Mouse (Mus musculus) inflammation-experienced regulatory T-cells, adult 6 months (primary cell): ENCODE data around the gene Olfr1188. TPM values are rescaled to one million over a fixed set of nuclear protein-coding genes. Genes with fewer than 3 reads are reported as not detected.
"Not testable (repeated sequence)": the region's sequence is repeated elsewhere in the genome, so short reads cannot be mapped to it uniquely, and the experiment has no call there.

Experiments
- ATAC-seq: one replicate; pipeline ENCODE4 v1.8.0; 2017
- polyA plus RNA-seq, 3 experiments: library from polyadenylated mRNA; unstranded; fragments of 100-300 nt; shearing (Covaris generic); gene quantifications; one replicate each; pipeline ENCODE4 v1.2.1; 2017

Gene Olfr1188
- polyA plus RNA-seq, result not detected

DNA sequence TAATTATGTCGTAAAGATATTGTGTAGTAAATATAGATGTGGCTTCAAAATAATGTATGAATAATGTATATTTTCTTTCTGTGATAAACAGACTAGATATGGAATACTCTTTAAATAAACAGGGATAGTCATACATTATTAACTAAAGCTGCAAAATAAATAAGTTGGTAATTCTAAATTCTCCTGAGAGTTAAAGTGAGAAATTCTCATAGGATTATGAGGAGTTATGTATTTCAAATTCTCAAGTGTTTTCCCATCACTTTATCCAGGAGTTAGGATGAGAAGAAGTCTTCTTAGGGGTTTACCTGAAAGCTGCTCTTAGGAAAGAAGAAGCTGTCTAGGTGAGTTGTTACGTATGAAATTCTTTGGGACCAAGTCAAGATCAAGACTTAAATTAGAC lies at the start of gene Olfr1188:
Gene Olfr1188, plus strand, starts transcription at position 301 of the 400 bp plus-strand sequence.
- ATAC-seq, result no peak

DNA sequence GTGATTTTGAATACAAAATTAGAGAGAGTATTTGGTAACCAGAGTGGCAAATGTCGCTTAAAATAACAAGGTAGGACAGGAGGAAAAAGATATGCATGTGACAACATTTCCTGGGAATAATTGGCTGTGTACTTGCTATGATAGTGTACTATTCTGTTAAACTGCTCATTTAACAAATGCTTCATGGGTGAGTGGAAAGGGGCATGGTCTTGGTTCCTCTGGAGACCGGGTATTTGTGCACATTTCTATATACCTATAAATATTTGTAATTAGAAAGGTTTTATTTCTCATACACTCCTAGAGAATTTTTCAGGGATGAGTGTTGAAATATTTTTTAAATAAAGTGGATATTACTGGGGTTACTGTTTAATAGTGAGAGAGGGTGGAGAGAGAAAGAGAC lies 38.5 kb upstream of the Olfr1188 start, which contains the start of gene Olfr1186:
Gene Olfr1186, plus strand, starts transcription at position 301 of the 400 bp plus-strand sequence.
- no peak for ATAC-seq

DNA sequence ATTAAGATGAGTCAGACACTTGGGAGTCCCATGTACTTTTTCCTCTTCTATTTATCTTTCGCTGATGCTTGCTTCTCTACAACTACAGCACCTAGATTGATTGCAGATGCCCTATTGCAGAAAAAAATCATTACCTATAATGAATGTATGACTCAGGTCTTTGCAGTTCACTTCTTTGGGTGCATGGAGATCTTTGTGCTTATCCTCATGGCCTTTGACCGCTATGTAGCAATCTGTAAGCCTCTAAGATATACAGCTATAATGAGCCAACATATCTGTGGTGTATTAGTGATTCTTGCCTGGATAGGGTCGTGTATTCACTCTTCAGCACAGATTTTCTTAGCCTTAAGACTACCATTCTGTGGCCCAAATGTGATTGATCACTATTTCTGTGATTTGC lies 31.0 kb upstream of the Olfr1188 start:
- ATAC-seq, result no peak

DNA sequence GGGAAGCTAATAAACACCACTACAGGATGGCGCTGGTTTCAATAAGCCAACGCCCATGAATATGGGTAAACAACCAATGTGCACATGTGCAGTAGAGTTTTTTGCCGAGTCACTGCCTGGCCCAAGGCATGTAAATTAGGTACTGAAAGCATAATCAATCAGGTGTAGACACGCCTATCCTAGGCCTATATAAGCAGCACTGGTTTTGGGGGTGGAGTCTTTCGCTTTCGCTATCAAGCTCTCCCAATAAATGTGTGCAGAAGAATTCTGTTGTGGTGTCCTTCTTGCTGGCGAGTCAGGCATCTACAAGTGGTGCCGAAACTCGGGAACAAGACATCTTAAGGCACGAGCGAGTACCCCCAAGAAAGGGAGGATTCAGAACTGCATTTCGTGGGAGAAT lies 16.0 kb downstream of the Olfr1188 start:
- ATAC-seq, result not testable (repeated sequence)

DNA sequence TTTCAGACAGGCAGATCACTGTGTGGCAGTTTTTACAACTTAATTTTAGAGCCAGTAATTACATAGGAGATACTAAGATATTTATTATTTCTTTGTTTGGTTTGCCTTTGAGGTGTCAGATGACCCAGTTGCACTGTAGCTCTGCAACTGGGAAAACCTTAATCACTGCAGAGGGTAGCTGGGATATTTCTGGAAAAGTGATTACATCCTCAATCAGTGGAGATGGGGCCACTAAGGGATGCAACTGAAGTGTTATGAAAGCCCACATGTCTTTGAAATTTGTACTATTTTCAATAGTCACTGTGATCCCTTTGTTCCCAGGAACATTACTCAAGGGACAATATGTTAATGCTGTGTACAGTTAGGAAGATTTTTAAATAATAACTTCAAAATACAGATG lies 29.4 kb downstream of the Olfr1188 start, which contains the start of gene Olfr1189:
Gene Olfr1189, plus strand, starts transcription at position 301 of the 400 bp plus-strand sequence.
- ATAC-seq, result no peak

Other genes with a start within 250 kb of the Olfr1188 start
- gene Olfr1174-ps, start 241.8 kb upstream of the Olfr1188 start, polyA plus RNA-seq, result not detected
- gene Olfr1175-ps, start 229.7 kb upstream of the Olfr1188 start, polyA plus RNA-seq, result under 1 TPM; 0.09 to 0.10 (median 0.09) TPM
- not detected for gene Olfr1176, start 220.2 kb upstream of the Olfr1188 start, polyA plus RNA-seq
- not detected for gene Olfr1177-ps, start 210.4 kb upstream of the Olfr1188 start, polyA plus RNA-seq
- under 1 TPM in 1 of 3 experiments, not detected in 2; 0.05 TPM for gene Olfr1178, start 169.9 kb upstream of the Olfr1188 start, polyA plus RNA-seq
- gene Olfr1179, start 150.5 kb upstream of the Olfr1188 start, polyA plus RNA-seq, result not detected
- gene Olfr1180, start 137.8 kb upstream of the Olfr1188 start, polyA plus RNA-seq, result not detected
- gene Olfr1181, start 130.8 kb upstream of the Olfr1188 start, polyA plus RNA-seq, result not detected
- gene Gm13757, start 107.8 kb upstream of the Olfr1188 start, polyA plus RNA-seq, result not detected
- under 1 TPM in 1 of 3 experiments, not detected in 2; 0.13 TPM for gene Olfr1183, start 102.1 kb upstream of the Olfr1188 start, polyA plus RNA-seq
- not detected for gene Olfr1184, start 73.3 kb upstream of the Olfr1188 start, polyA plus RNA-seq
- gene Olfr1185-ps1, start 63.6 kb upstream of the Olfr1188 start, polyA plus RNA-seq, result not detected
- not detected for gene Olfr1186, start 38.4 kb upstream of the Olfr1188 start, polyA plus RNA-seq
- gene Olfr1189, start 29.5 kb downstream of the Olfr1188 start, polyA plus RNA-seq, result not detected
- gene Olfr1191-ps1, start 83.6 kb downstream of the Olfr1188 start, polyA plus RNA-seq, result not detected
- under 1 TPM in 1 of 3 experiments, not detected in 2; 0.08 TPM for gene Olfr1192-ps1, start 91.6 kb downstream of the Olfr1188 start, polyA plus RNA-seq
- not detected for gene Olfr1193, start 118.7 kb downstream of the Olfr1188 start, polyA plus RNA-seq
- under 1 TPM in 1 of 3 experiments, not detected in 2; 0.14 TPM for gene Olfr1195, start 132.3 kb downstream of the Olfr1188 start, polyA plus RNA-seq
- not detected for gene Olfr1196, start 147.7 kb downstream of the Olfr1188 start, polyA plus RNA-seq
- not detected for gene Olfr1197, start 175.4 kb downstream of the Olfr1188 start, polyA plus RNA-seq
- gene Olfr1198, start 194.4 kb downstream of the Olfr1188 start, polyA plus RNA-seq, result not detected
- not detected for gene Olfr1199, start 203.5 kb downstream of the Olfr1188 start, polyA plus RNA-seq
- gene Olfr1200, start 213.6 kb downstream of the Olfr1188 start, polyA plus RNA-seq, result not detected
- not detected for gene Olfr1201, start 236.1 kb downstream of the Olfr1188 start, polyA plus RNA-seq